Mouse (Mus musculus) Patski (cell line): ENCODE measurements at regions not wholly inside any gene's neighbourhood (a gene's known extent, or its start where the extent isn't known, plus 50 kb on each side); places are given as distances from the start of the nearest gene placed in this dataset.

Experiments used
- ATAC-seq: fragments of 100-300 bp; one replicate; pipeline ENCODE4 v1.8.0; 2021
- CTCF ChIA-PET: fragments of 350-600 bp; sonication (Branson Sonifier 250); formaldehyde crosslinking; loops from one replicate; lab custom pipeline; 2022; ENCODE audit warnings: inconsistent platforms; lab: Charles Lee
- POLR2A ChIA-PET: fragments of 350-600 bp; sonication (Branson Sonifier 250); formaldehyde crosslinking; loops from one replicate; lab custom pipeline; 2022; ENCODE audit warnings: antibody characterized with exemption, inconsistent platforms; lab: Charles Lee
- DNase-seq: peaks from one replicate; pipeline ENCODE4 v3.0.0-alpha.2; 2011; ENCODE audit warnings: low read depth, low spot score
- H3K27me3 ChIP-seq: fragments of 371-371 bp; one replicate; pipeline ENCODE4 v1.5.1; 2021
- CTCF ChIP-seq: fragments of 100-300 bp; IDR thresholded peaks from one replicate; pipeline ENCODE4 v1.5.1; 2021
- in situ Hi-C: fragments of 300-500 bp; cut with MboI; formaldehyde crosslinking; loops from 3 replicates; pipeline ENCODE4 v1.11.1; 2018; ENCODE audit warnings: low pct_unique_long_range_greater_than_20kb, mixed read lengths

- in situ Hi-C loops = no loop called here
- no peak for DNase-seq
- ChIA-PET POLR2A (no interaction called here), CTCF (no interaction called here)
- TF ChIP-seq CTCF = no peak
- H3K27me3 ChIP-seq = no peaks in the 10 kb centered on the region
- no peak for ATAC-seq
Measured at GRCm38 (mm10) chr1:143074999-143075398, 565.5 kb upstream of the B3galt2 start.

GRCm38 (mm10) chr1:143080441-143080840 is 560.0 kb upstream of the B3galt2 start:
- in situ Hi-C loops = no loop called here
- CTCF ChIA-PET = no interaction called here

DNA sequence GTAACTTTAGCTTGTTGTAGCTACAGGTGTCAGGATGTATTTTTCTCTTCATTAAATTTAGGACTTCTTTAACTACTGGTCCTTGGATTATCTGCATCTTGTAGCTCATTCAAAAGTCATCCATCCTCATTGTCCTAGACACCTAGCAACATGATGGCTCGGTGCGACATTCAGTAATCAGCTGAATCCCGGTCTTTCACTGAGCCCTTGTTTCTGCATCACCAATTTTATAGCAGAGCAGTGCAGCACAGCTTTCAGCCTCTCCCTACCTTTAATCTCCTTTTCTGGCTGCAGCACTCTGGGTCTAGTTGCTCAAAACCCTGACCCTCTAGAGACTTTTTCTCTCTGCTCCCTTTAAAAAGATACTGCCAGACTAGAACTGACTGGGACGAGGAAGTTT is 543.6 kb upstream of the B3galt2 start:
- no peaks in the 10 kb centered on the region for H3K27me3 ChIP-seq
- DNase-seq = no peak
- no peak for ATAC-seq
- POLR2A ChIA-PET = no interaction called here
- no peak for TF ChIP-seq CTCF
- CTCF ChIA-PET = no interaction called here
- in situ Hi-C loops = no loop called here

More at GRCm38 (mm10) chr1:143080441-143080840, 560.0 kb upstream of the B3galt2 start:
- ATAC-seq (no peak), DNase-seq (no peak)
- no peak for TF ChIP-seq CTCF
- H3K27me3 ChIP-seq = no peaks in the 10 kb centered on the region
- POLR2A ChIA-PET = no interaction called here

DNA sequence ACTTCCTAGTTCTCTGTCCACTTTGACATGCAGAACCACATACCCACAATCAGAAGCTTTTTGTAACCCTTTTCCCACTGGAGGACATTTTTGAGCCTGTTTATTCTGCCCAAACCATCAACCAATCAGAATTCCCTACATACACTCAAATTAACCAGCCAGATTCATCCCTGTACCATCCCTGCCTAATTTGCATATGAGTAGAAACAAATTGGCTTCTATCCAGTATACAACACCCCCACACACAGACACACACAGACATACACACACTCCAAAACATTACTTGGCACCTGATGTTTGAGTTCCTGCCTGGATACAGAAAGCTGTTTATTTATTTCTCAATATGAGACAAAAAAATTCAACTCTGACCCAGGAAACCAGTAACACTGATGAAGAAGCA is 542.2 kb upstream of the B3galt2 start:
- TF ChIP-seq CTCF = no peak
- ChIA-PET POLR2A (no interaction called here), CTCF (interaction anchor here (3.0 kb wide), 1 partner anchor 15 kb away, joined by 9 read pairs; no protein-coding TSS in a partner anchor)
- no peaks in the 10 kb centered on the region for H3K27me3 ChIP-seq
- in situ Hi-C loops = no loop called here
- DNase-seq = no peak
- no peak for ATAC-seq

- DNase-seq (no peak), ATAC-seq (no peak)
- TF ChIP-seq CTCF = no peak
- in situ Hi-C loops = no loop called here
- ChIA-PET POLR2A (no interaction called here), CTCF (no interaction called here)
- H3K27me3 ChIP-seq = no peaks in the 10 kb centered on the region
Measured at GRCm38 (mm10) chr1:143122185-143122584, 518.3 kb upstream of the B3galt2 start.

- ChIA-PET POLR2A (no interaction called here), CTCF (no interaction called here)
- ATAC-seq = no peak
- H3K27me3 ChIP-seq = no peaks in the 10 kb centered on the region
- TF ChIP-seq CTCF = no peak
- no peak for DNase-seq
- in situ Hi-C loops = no loop called here
Measured at GRCm38 (mm10) chr1:143130257-143130656, 510.2 kb upstream of the B3galt2 start.

GRCm38 (mm10) chr1:143132806-143133205 is 507.7 kb upstream of the B3galt2 start:
- ChIA-PET CTCF (no interaction called here), POLR2A (no interaction called here)
- no peak for ATAC-seq
- H3K27me3 ChIP-seq = no peaks in the 10 kb centered on the region
- TF ChIP-seq CTCF = no peak
- no peak for DNase-seq
- in situ Hi-C loops = no loop called here

DNA sequence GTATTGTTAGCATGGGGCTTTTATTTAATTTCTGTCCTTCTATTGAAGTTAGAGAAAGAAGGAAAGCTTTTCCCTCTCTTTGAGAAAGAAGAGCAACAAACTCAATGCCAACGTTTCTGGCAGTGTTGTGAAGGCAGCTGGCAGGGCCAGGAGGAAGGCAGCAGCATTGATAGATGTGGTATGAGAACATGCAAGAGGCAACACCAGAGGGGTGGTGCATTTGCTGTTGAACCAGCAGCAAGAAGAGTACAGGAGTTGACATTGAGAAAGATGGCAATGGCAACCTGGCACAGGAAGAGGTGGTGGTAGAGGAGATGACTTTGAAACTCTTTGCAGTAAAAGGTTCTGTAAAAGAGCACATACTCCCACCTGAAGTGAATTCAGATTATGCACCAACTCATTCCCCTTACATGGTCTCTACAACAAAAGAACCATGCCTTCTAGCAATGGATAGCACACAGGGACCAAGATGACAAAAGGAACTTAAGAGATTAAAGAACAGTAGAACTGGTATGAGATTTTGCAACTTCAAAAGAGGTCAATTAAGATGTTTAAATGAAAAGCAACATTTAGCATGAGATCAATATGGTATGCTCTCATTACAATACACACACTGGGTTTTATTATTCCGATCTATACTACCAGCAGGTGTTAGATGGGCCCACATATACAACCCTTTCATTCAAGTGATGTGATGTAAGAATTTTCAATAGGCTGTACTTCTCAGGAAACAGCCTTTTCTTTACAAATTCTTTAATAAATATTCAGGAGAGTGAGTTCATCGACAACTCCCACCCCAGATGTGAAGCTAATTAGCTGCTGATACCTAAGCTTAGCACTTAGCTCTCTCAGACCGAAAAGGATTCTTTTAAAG is 495.1 kb upstream of the B3galt2 start:
- in situ Hi-C loops = no loop called here
- ChIA-PET POLR2A (no interaction called here), CTCF (no interaction called here)
- no peak for TF ChIP-seq CTCF
- DNase-seq (no peak), ATAC-seq (no peak)
- H3K27me3 ChIP-seq = no peaks in the 10 kb centered on the region

DNA sequence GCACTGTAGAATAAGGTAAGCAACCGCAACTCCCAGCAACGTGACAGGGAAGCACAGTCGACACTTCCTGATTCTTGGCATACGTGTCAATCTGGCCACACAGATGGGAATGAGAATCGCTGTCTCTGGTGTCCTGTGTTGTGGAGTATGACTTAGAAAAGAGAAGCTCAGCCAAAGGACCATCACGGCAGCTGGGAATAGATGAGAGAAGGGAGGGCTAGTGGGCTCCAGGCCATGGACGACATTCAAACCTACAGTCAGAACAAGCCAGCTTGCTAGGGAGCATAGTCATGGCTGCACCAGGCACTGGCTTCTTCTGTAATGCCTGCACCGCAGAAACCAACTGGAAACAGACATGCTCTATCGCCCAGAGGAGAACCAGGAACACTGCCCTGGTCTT is 469.2 kb upstream of the B3galt2 start:
- no peak for TF ChIP-seq CTCF
- DNase-seq = no peak
- CTCF ChIA-PET = interaction anchor here (1.1 to 1.3 kb wide), 2 partner anchors 8 to 16 kb away, joined by 3 to 5 read pairs; no protein-coding TSS in a partner anchor
- POLR2A ChIA-PET = no interaction called here
- no peak for ATAC-seq
- in situ Hi-C loops = no loop called here
- H3K27me3 ChIP-seq = no peaks in the 10 kb centered on the region

GRCm38 (mm10) chr1:143173836-143174235 is 466.6 kb upstream of the B3galt2 start:
- ChIA-PET CTCF (no interaction called here), POLR2A (no interaction called here)
- in situ Hi-C loops = no loop called here
- no peak for ATAC-seq
- no peak for DNase-seq
- TF ChIP-seq CTCF = no peak
- no peaks in the 10 kb centered on the region for H3K27me3 ChIP-seq

DNA sequence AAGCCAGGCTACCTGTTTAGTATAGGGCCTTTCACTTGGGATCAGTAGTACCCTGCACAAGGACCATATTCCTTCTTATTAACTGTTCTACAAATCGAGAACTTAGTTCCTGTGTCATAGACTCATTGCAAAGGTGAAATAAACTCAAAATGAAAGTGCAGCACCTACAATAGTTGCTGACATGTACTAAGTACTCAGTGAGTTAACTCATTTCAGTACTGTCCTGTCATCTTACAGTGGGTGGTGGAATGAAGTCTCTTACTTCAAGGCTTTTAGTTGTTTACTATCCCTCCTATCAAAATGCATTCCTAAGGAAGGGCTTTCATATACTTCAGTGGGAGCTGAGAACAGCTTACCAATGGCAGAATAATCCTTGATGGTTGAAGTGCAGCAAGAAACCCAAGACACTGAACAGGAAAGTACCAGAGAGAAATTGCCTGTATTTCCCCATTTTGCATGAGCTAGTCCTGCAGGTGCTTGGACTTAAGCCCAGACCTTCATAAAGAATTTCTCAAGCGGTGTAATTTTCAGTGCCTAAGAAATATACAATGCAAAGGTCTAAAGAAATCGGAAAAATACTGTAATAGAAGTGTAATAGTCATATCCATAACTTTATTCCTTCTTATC is 448.2 kb upstream of the B3galt2 start:
- DNase-seq (no peak), ATAC-seq (no peak)
- in situ Hi-C loops = no loop called here
- POLR2A ChIA-PET = no interaction called here
- CTCF ChIA-PET = interaction anchor here (1.5 kb wide), 1 partner anchor 15 kb away, joined by 3 read pairs; no protein-coding TSS in a partner anchor
- TF ChIP-seq CTCF = no peak
- no peaks in the 10 kb centered on the region for H3K27me3 ChIP-seq
